Mouse (Mus musculus): Measurements from ENCODE around the gene AI467606.
"Not testable (repeated sequence)": the region's sequence is repeated elsewhere in the genome, so short reads cannot be mapped to it uniquely, and the experiment has no call there.

AI467606 gene

GRCm38 (mm10) chr7:127091114-127091896 lies at the start of gene AI467606:
AI467606 (plus strand) TSS chr7:127091359.
- DNase-seq (ENCODE audit: low spot score), result no peak

GRCm38 (mm10) chr7:127041851-127042672 lies 49.1 kb upstream of the AI467606 start, which contains the start of gene Kif22:
Kif22 (minus strand) TSS chr7:127042471.
- DNase-seq (ENCODE audit: low spot score), result peak; percentile 97

GRCm38 (mm10) chr7:127055026-127055585 lies 36.1 kb upstream of the AI467606 start:
- no peak for DNase-seq (ENCODE audit: low spot score)

DNA sequence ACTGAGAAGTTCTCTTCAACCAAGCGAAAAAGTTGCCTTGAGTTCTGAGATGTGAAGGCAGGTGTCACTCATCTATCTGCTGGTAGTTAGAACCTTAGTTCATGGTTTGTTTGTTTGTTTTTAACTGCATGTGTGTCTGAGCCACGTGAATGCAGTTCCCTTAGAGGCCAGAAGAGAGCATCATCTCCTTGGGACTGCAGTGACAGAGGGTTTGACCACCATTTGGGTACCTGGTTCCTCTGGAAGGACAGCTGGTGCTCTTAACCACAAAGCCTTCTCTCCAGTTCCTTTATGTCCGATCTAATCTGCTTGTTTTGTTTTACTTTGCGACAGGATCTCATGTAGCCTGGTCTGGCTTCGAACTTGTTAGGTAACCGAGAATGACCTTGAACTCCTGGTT lies 25.6 kb upstream of the AI467606 start:
- DNase-seq (ENCODE audit: low spot score), result no peak

DNA sequence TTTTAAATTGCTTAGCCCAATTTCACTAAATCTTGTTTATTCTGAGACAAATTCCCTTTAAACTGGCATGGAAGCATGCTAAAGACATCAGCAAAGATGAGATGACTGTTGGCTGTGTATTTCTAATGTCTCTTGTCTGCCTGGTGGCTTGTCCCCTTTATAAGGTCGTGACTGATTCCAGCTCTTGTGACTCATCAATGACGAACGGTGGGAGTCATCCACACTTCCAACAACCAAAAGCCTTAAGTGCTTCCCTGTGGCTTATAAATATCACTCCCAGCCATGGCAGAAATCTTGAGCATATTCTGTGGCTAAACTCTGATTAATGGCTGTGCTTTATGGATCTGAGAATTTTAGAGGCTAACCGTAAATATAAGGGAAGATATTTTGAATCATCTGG lies 24.8 kb upstream of the AI467606 start:
- DNase-seq (ENCODE audit: low spot score), result no peak

GRCm38 (mm10) chr7:127070871-127071413 lies 20.2 kb upstream of the AI467606 start:
- DNase-seq (ENCODE audit: low spot score), result no peak

GRCm38 (mm10) chr7:127073221-127073620 lies 17.9 kb upstream of the AI467606 start:
- DNase-seq (ENCODE audit: low spot score), result no peak

DNA sequence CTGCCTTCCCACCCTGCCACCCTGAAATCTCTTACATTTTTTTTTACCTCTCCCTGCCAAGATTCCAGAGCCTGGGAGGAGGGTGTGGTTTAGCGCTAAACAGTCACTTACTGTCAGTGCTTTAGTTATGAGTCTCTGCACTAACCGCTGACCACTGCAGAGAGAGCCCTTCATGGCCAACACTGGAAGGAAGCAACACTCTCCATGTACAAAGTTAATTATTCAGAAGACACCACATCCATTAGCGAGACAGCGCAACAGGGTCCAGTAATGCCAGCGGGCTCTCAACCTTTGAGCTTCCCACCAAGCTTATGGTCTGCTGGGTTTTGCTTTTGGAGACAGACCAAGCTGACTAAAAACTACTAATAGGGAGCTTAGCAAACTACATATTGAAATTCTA lies 15.0 kb upstream of the AI467606 start:
- no peak for DNase-seq (ENCODE audit: low spot score)

- DNase-seq (ENCODE audit: low spot score), result no peak
Observed at GRCm38 (mm10) chr7:127077692-127078091, 13.5 kb upstream of the AI467606 start.

DNA sequence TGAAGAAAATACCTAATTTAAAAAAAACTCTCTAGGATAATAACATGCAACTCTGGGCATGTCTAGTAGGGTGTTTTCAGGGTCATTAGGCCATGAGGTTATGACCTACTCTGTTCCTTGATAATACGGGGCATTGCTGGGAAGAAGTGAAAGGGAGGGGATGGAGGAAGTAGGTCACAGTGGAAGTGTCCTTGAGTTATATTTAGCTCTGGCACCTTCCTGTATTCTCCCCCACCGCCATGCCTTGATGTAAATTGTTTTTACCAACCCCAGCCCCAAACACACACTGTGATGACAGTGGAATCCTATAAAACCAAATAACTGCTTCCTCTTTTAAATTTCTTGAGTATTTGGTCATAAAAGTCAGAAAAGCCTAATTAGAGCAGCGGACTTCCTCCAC lies 11.1 kb upstream of the AI467606 start:
- no peak for DNase-seq (ENCODE audit: low spot score)

DNA sequence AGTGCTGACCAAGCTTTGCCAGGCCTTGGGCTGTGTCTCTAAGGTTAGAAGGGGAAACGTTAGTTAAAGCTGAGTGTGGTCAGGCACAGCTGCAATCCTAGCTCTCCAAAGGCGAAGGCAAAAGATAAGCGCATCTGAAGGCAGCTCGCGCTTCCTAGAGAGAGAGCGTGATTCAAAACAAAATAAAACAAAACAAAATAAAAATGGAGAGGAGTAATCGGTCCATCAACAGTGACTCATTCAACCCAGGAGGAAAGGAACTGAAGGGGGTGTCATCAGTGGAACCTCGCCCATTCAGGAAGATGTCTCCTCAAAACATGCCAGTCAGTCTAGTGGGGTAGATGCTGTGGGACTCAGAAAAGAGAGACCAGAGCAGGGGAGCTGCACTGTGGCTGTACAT lies 8.9 kb upstream of the AI467606 start:
- no peak for DNase-seq (ENCODE audit: low spot score)

- DNase-seq (ENCODE audit: low spot score), result no peak
Observed at GRCm38 (mm10) chr7:127082995-127083394, 8.2 kb upstream of the AI467606 start.

DNA sequence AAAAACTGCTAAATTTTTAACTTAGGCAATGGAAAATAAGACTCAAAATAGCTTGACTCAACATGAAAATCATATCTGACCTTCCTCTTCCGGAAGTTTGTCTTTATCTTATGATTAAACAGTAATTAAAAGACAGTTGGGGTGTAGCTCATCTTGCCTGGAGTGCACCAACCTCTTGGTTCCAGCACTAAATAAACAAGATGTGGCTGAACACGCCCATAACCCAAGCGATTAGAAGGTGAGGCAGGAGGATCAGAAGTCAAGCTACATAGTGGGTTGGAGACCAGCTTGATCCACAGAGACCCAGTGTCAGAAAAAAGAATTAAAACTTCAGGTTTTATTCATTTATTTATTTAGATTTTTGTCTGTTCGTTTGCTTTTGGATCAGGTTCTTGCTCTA lies 7.5 kb upstream of the AI467606 start:
- no peak for DNase-seq (ENCODE audit: low spot score)

- no peak for DNase-seq (ENCODE audit: low spot score)
Observed at GRCm38 (mm10) chr7:127084794-127085193, 6.4 kb upstream of the AI467606 start.

GRCm38 (mm10) chr7:127085751-127086150 lies 5.4 kb upstream of the AI467606 start:
- DNase-seq (ENCODE audit: low spot score), result not testable (repeated sequence)

DNA sequence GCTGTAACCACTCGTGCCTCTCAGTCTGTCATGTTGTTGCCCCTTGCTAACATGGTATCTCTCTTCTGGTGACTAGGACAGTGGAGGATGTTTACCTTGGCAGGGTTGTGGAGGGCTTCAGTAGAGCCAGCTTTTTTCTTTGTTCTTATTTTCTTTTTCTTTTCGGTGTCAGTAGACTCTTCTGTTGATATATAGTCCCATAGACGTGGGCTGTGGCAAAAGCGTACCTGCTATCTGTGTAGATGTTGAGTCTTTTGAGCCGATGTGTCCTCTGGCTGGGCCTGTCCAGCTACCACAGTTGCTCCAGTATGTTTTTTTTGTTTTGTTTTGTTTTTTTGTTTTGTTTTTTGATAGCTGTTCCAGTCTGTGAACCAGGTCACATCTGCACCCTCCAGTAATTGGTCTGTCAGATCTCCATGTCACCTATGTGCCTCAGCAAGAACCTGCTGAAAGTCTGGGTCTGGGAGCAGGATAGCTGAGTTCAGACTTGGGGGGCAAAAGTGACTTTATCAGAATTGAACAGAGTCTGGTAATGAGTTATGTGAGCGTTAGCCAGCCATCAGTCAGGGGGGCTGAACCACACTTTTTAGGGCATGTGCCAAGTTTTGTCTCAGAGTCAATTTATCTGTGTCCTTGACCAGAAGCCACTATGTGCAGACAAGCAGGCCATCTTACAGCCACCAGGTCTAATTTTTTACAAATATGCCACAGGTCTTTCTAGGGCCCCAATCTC lies 3.7 kb upstream of the AI467606 start, which contains the start of gene Zg16:
Gene Zg16 (minus strand): TSS at position 51 of the 733 bp plus-strand sequence.
- not testable (repeated sequence) for DNase-seq (ENCODE audit: low spot score)

- no peak for DNase-seq (ENCODE audit: low spot score)
Observed at GRCm38 (mm10) chr7:127088083-127088482, 3.1 kb upstream of the AI467606 start.

GRCm38 (mm10) chr7:127088901-127089845 lies 2.0 kb upstream of the AI467606 start:
- DNase-seq (ENCODE audit: low spot score), result peak; percentile 33

- DNase-seq (ENCODE audit: low spot score), result no peak
Observed at GRCm38 (mm10) chr7:127090154-127091113, 725 bp upstream of the AI467606 start.

Measured in embryo, embryonic 10 days (tissue).